Mouse (Mus musculus) hindbrain, embryonic 10.5 days (tissue): ENCODE measurements around the gene Rpp25l. TPM values are rescaled to one million over a fixed set of nuclear protein-coding genes. Genes with fewer than 3 reads are reported as not detected.

Experiments
- DNase-seq: peaks from one replicate; pipeline ENCODE4 v3.0.0-alpha.2; 2017; ENCODE audit warnings: low spot score
- H3K27ac ChIP-seq: fragments of 300-500 bp; sonication (generic); 2 replicates; pipeline ENCODE4 v1.5.1; 2016; ENCODE audit warnings: mild to moderate bottlenecking, moderate library complexity
- H3K27me3 ChIP-seq: fragments of 300-500 bp; sonication (generic); 2 replicates; pipeline ENCODE4 v1.6.1; 2016; ENCODE audit warnings: mild to moderate bottlenecking; ENCODE audit not compliant: poor library complexity, insufficient read depth, severe bottlenecking
- H3K36me3 ChIP-seq: fragments of 300-500 bp; sonication (generic); 2 replicates; pipeline ENCODE4 v1.6.1; 2016; ENCODE audit warnings: mild to moderate bottlenecking, moderate library complexity
- H3K4me1 ChIP-seq: fragments of 300-500 bp; sonication (generic); replicated peaks from 2 replicates; pipeline ENCODE4 v1.6.1; 2016; ENCODE audit warnings: mild to moderate bottlenecking
- H3K4me3 ChIP-seq: fragments of 300-500 bp; sonication (generic); 2 replicates; pipeline ENCODE4 v1.5.1; 2016; ENCODE audit warnings: mild to moderate bottlenecking, moderate library complexity
- H3K9me3 ChIP-seq: fragments of 300-500 bp; sonication (generic); 2 replicates; pipeline ENCODE4 v1.6.1; 2016; ENCODE audit warnings: mild to moderate bottlenecking, moderate library complexity
- WGBS: fragments of 180-500 bp; shearing (Covaris S2); methylation state at CpG from one replicate; pipeline ENCODE4 v1.1.7; 2016; 5-methylcytosine and 5-hydroxymethylcytosine counted together
- polyA plus RNA-seq: library from polyadenylated mRNA; unstranded; fragments of >200 nt; fragmentation: Nextera tagmentation; extraction: Ambion mirVana; gene quantifications from 2 replicates; pipeline ENCODE4 v1.2.1, GENCODE M21; 2016

The Rpp25l gene
- polyA plus RNA-seq, 1 experiment from 2014 or later, result 89.7 TPM

GRCm38 (mm10) chr4:41722918-41723351 is 9.6 kb upstream of the Rpp25l start, which contains the start of gene Dctn3:
Gene Dctn3, minus strand, starts transcription at chr4:41723170.
- WGBS, result under 1% methylated on average over 27 of the region's 27 CpGs
- H3K4me1 ChIP-seq, result peaks cover 36% of the 10 kb centered on the region
- H3K9me3 ChIP-seq, result no peaks in the 10 kb centered on the region
- peaks cover 29% of the 10 kb centered on the region for H3K36me3 ChIP-seq
- H3K4me3 ChIP-seq, result peak within 1 kb of the TSS; percentile 92
- peak within 1 kb of the TSS; percentile 90 for H3K27ac ChIP-seq
- peak; percentile 90 for DNase-seq
- H3K27me3 ChIP-seq, result peaks cover 44% of the 10 kb centered on the region

GRCm38 (mm10) chr4:41716834-41717233 is 3.5 kb upstream of the Rpp25l start:
- WGBS, result 65% methylated on average over 6 of the region's 6 CpGs
- no peak for DNase-seq
- peaks cover 44% of the 10 kb centered on the region for H3K4me1 ChIP-seq
- no peak overlapping the region for H3K27ac ChIP-seq
- no peak overlapping the region for H3K4me3 ChIP-seq
- H3K36me3 ChIP-seq, result peaks cover 67% of the 10 kb centered on the region
- no peaks in the 10 kb centered on the region for H3K9me3 ChIP-seq
- no peaks in the 10 kb centered on the region for H3K27me3 ChIP-seq

- Histone ChIP-seq H3K9me3 (no peaks in the 10 kb centered on the region), H3K4me1 (peaks cover 48% of the 10 kb centered on the region), H3K36me3 (peaks cover 76% of the 10 kb centered on the region), H3K4me3 (no peak overlapping the region), H3K27ac (no peak overlapping the region), H3K27me3 (no peaks in the 10 kb centered on the region)
- WGBS, result 83% methylated on average over 5 of the region's 5 CpGs
- DNase-seq, result no peak
These were observed 2.3 kb upstream of the Rpp25l start for GRCm38 (mm10) chr4:41715596-41715995.

- Histone ChIP-seq H3K4me1 (peaks cover 48% of the 10 kb centered on the region), H3K27me3 (no peaks in the 10 kb centered on the region), H3K36me3 (peaks cover 75% of the 10 kb centered on the region), H3K9me3 (no peaks in the 10 kb centered on the region), H3K27ac (no peak overlapping the region), H3K4me3 (no peak overlapping the region)
- 82% methylated on average over 8 of the region's 8 CpGs for WGBS
- no peak for DNase-seq
These were observed 1.7 kb upstream of the Rpp25l start for GRCm38 (mm10) chr4:41715082-41715481.

GRCm38 (mm10) chr4:41714276-41714675 is 942 bp upstream of the Rpp25l start:
- DNase-seq, result peak; percentile 59
- 15% methylated on average over 8 of the region's 8 CpGs for WGBS
- Histone ChIP-seq H3K36me3 (peaks cover 67% of the 10 kb centered on the region), H3K9me3 (no peaks in the 10 kb centered on the region), H3K4me3 (no peak overlapping the region), H3K4me1 (peaks cover 48% of the 10 kb centered on the region), H3K27me3 (no peaks in the 10 kb centered on the region), H3K27ac (no peak overlapping the region)

- peaks cover 3% of the 10 kb centered on the region; the same call in 1 of the 2 replicates for H3K27me3 ChIP-seq
- no peaks in the 10 kb centered on the region for H3K9me3 ChIP-seq
- peaks cover 63% of the 10 kb centered on the region for H3K4me1 ChIP-seq
- peak overlapping the region; percentile 75 for H3K4me3 ChIP-seq
- H3K27ac ChIP-seq, result peak overlapping the region; percentile 97
- no peak for DNase-seq
- H3K36me3 ChIP-seq, result peaks cover 51% of the 10 kb centered on the region
- 50% methylated on average over 31 of the region's 31 CpGs for WGBS
These were observed 725 bp downstream of the Rpp25l start for GRCm38 (mm10) chr4:41712421-41713196.

- Histone ChIP-seq H3K36me3 (peaks cover 43% of the 10 kb centered on the region), H3K27ac (peak overlapping the region; percentile 97), H3K27me3 (peaks cover 3% of the 10 kb centered on the region; the same call in 1 of the 2 replicates), H3K9me3 (no peaks in the 10 kb centered on the region), H3K4me3 (peak overlapping the region; percentile 75), H3K4me1 (peaks cover 65% of the 10 kb centered on the region)
- no peak for DNase-seq
- WGBS, result 86% methylated on average over 16 of the region's 16 CpGs
These were observed 1.5 kb downstream of the Rpp25l start for GRCm38 (mm10) chr4:41711705-41712375.

GRCm38 (mm10) chr4:41710229-41710628 is 3.1 kb downstream of the Rpp25l start:
- WGBS, result 76% methylated on average over 4 of the region's 4 CpGs
- Histone ChIP-seq H3K27me3 (peaks cover 19% of the 10 kb centered on the region), H3K4me1 (peaks cover 69% of the 10 kb centered on the region), H3K9me3 (no peaks in the 10 kb centered on the region), H3K27ac (no peak overlapping the region), H3K4me3 (no peak overlapping the region), H3K36me3 (peaks cover 28% of the 10 kb centered on the region)
- no peak for DNase-seq

- no peak overlapping the region for H3K4me3 ChIP-seq
- no peaks in the 10 kb centered on the region for H3K9me3 ChIP-seq
- peaks cover 67% of the 10 kb centered on the region for H3K4me1 ChIP-seq
- peaks cover 23% of the 10 kb centered on the region for H3K36me3 ChIP-seq
- no peak for DNase-seq
- H3K27ac ChIP-seq, result no peak overlapping the region
- peaks cover 28% of the 10 kb centered on the region for H3K27me3 ChIP-seq
- WGBS, result 45% methylated on average over 8 of the region's 8 CpGs
These were observed 5.1 kb downstream of the Rpp25l start for GRCm38 (mm10) chr4:41708192-41708745.

GRCm38 (mm10) chr4:41707011-41707535 is 6.3 kb downstream of the Rpp25l start:
- peak overlapping the region; percentile 32 for H3K4me3 ChIP-seq
- WGBS, result under 1% methylated on average over 13 of the region's 13 CpGs

GRCm38 (mm10) chr4:41705922-41706754 is 7.2 kb downstream of the Rpp25l start:
- H3K36me3 ChIP-seq, result peaks cover 9% of the 10 kb centered on the region
- no peaks in the 10 kb centered on the region for H3K9me3 ChIP-seq
- no peak for DNase-seq
- H3K4me1 ChIP-seq, result peaks cover 47% of the 10 kb centered on the region
- 73% methylated on average over 19 of the region's 19 CpGs for WGBS
- H3K27me3 ChIP-seq, result peaks cover 28% of the 10 kb centered on the region
- H3K4me3 ChIP-seq, result peak overlapping the region; percentile 32; the same call in 1 of the 2 replicates
- peak overlapping the region; percentile 41; the same call in 1 of the 2 replicates for H3K27ac ChIP-seq

More at GRCm38 (mm10) chr4:41707011-41707535, 6.3 kb downstream of the Rpp25l start:
- Histone ChIP-seq H3K4me1 (peaks cover 57% of the 10 kb centered on the region), H3K27me3 (peaks cover 28% of the 10 kb centered on the region), H3K9me3 (no peaks in the 10 kb centered on the region), H3K27ac (peak overlapping the region; percentile 62), H3K36me3 (peaks cover 19% of the 10 kb centered on the region)
- peak; percentile 79 for DNase-seq

- H3K36me3 ChIP-seq, result no peaks in the 10 kb centered on the region
- H3K27ac ChIP-seq, result no peak overlapping the region
- H3K4me1 ChIP-seq, result peaks cover 46% of the 10 kb centered on the region
- H3K9me3 ChIP-seq, result no peaks in the 10 kb centered on the region
- no peak for DNase-seq
- H3K4me3 ChIP-seq, result no peak overlapping the region
- WGBS, result 6% methylated on average over 5 of the region's 5 CpGs
- H3K27me3 ChIP-seq, result peaks cover 28% of the 10 kb centered on the region
These were observed 8.7 kb downstream of the Rpp25l start for GRCm38 (mm10) chr4:41704651-41705050.
